ENCODE assay signal across 8 mouse cellular contexts in the genomic region with DNA sequence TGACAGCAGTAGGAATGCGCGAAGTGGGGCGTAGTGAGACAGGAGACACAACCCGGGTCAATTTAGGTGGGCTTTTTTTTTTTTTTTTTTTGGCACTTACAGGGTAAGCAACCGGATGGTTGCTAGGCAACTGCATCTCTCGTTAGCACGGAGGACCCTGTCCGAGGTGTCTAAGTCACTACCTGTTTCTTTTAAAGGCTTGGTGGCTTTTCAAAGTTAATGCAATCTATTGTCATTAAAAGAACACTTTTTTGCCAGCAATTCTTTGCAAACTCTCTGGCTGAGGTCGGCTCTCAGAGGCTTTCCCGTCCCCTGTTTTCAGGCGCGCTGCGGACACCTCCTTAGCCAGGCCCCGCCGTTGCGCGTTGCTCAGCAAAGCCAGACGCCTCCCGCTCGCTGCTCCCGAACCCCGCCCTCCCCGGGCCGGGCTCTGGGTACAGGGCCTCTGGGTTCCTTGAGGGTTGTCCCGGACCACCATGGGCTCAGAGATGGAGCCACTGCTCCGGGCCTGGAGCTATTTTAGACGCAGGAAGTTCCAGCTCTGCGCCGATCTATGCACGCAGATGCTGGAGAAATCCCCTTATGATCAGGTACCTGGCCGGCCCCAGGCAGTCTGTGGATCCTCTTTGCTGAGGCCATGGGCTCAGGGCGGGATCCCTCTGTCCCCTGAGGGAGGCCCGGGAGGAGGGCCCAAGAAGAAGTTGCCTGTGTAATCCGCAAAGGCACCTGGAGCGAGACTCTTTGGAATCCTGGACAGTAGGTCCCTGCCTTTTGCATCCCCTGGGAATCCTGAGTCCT. TPM values are rescaled to one million over a fixed set of nuclear protein-coding genes. Genes with fewer than 3 reads are reported as not detected.
A peak's percentile ranks its signal among the peaks of the same experiment; 100 is the strongest.
DNase-seq lines count a peak whose midpoint lies in the region; ATAC-seq and TF ChIP-seq lines count a peak whose summit lies in the region.

Gene Ttc8, plus strand, starts transcription at position 381 of the 798 bp plus-strand sequence.

- H3K4me3 ChIP-seq in hindbrain, postnatal 0 days (ENCODE audit: low read length) = peak within 1 kb of the TSS; percentile 75

- peak within 1 kb of the TSS; percentile 86 for H3K27ac ChIP-seq in hindbrain, postnatal 0 days

- peak within 1 kb of the TSS; percentile 68 for H3K4me2 ChIP-seq in hindbrain, postnatal 0 days (ENCODE audit: low read depth, low read length)

- H3K9me3 ChIP-seq in hindbrain, postnatal 0 days (ENCODE audit: low read length) = no peaks in the 10 kb centered on the region

- no peak for TF ChIP-seq CTCF in hindbrain, postnatal 0 days (IDR thresholded peaks at IDR 0.05; ENCODE audit: low read depth)

- no peaks in the 10 kb centered on the region for H3K36me3 ChIP-seq in hindbrain, postnatal 0 days (ENCODE audit: insufficient read depth, low read length)

- H3K4me1 ChIP-seq in hindbrain, postnatal 0 days (ENCODE audit: insufficient read depth, low read length) = no peaks in the 10 kb centered on the region

- under 1% methylated on average over 35 of the region's 35 CpGs for WGBS in hindbrain, postnatal 0 days

- H3K9ac ChIP-seq in hindbrain, postnatal 0 days (replicated peaks; ENCODE audit: low read length) = peak within 1 kb of the TSS; percentile 87

- peak; percentile 99 for ATAC-seq in hindbrain, postnatal 0 days

- DNase-seq in adipocyte (ENCODE audit: low spot score) = peak; percentile 90
- peak; percentile 90 for DNase-seq in embryo, embryonic 10 days (ENCODE audit: low spot score)
- DNase-seq in gastrocnemius, adult 8-10 months (ENCODE audit: low spot score in 2 of 2) = peak; percentile 84 to 85
- DNase-seq in hindbrain, postnatal 0 days (ENCODE audit: low spot score) = peak; percentile 95
- peak; percentile 85 to 87 for DNase-seq in left cerebral cortex, adult 18-20 months (ENCODE audit: low spot score in 2 of 2)
- DNase-seq in lung, postnatal 4 days = peak; percentile 84 to 89
- peak; percentile 79 for DNase-seq in retina, postnatal 7 days (ENCODE audit: low read depth, low spot score)
- DNase-seq in urinary bladder, adult 18-20 months (ENCODE audit: low spot score in 2 of 2) = peak; percentile 71 to 87

- no peaks in the 10 kb centered on the region for H3K27me3 ChIP-seq in hindbrain, postnatal 0 days (ENCODE audit: insufficient read depth, low read length)

RNA-seq across cellular contexts. Expression of gene Ttc8, which starts in this region (rescaled TPM):
- total RNA-seq in gastrocnemius, adult 8-10 months (2022) = 1 to 10 TPM; 4.3 to 8.2 (median 6.9) TPM
- total RNA-seq in hindbrain, postnatal 0 days (2014; rRNA removed) = 23.9 and 25.6 TPM in 2 replicates
- polyA plus RNA-seq in hindbrain, postnatal 0 days (2015; fragmentation: Nextera tagmentation; extraction: Ambion mirVana) = 22.0 and 25.1 TPM in 2 replicates
- 10 to 100 TPM; 40.2 to 42.7 TPM for total RNA-seq in left cerebral cortex, adult 18-20 months (2021)

Comparison
In these comparisons a context has a peak if more than half of its experiments do, and no peak if none do; other contexts are left out.
1. Peak in every context shown above with its lines: DNase-seq, ATAC-seq, H3K4me3 ChIP-seq and H3K27ac ChIP-seq.